Mouse (Mus musculus) spleen, adult 18-20 months (tissue): ENCODE data around the gene Ica1.

Experiments
- DNase-seq, 2 experiments: peaks; one replicate each; pipeline ENCODE4 v3.0.0; 2022; ENCODE audit warnings: mixed read lengths in 2 of 2

Gene Ica1

GRCm38 (mm10) chr6:8741659-8742058, 36.6 kb downstream of the Ica1 start:
- DNase-seq, result no peak

- DNase-seq, result no peak
These were observed 38.2 kb downstream of the Ica1 start for GRCm38 (mm10) chr6:8740092-8740491.

DNA sequence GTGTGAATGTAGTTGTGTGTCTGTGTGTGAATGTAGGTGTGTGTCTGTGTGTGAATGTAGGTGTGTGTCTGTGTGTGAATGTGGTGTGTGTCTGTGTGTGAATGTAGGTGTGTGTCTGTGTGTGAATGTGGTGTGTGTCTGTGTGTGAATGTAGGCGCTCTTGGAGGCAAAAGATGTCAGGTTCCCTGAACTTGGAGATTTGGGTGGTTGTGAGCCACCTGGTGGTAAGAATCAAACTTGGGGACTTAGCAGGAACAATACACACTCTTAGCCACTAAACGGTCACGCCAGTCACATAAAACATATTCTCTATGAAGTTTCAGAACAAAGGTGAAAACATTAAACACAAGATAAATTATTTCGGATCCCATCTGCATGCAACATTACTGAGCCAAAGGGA, 39.9 kb downstream of the Ica1 start:
- no peak for DNase-seq

DNA sequence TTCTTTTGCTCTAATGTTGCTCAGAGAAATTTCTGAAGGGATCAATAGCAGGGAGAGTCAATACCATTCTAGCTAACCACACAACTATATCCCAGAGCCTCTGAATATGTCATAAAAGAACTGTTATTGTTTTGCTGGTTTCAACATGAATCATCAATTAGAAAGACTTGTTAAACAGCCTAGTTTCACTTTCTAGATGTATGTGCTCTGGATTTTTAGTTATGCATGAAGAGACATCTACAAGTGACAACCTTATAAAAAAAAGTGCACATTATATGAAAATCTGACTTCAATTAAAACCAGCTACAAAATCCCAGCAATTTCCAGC, 41.8 kb downstream of the Ica1 start:
- no peak for DNase-seq

DNA sequence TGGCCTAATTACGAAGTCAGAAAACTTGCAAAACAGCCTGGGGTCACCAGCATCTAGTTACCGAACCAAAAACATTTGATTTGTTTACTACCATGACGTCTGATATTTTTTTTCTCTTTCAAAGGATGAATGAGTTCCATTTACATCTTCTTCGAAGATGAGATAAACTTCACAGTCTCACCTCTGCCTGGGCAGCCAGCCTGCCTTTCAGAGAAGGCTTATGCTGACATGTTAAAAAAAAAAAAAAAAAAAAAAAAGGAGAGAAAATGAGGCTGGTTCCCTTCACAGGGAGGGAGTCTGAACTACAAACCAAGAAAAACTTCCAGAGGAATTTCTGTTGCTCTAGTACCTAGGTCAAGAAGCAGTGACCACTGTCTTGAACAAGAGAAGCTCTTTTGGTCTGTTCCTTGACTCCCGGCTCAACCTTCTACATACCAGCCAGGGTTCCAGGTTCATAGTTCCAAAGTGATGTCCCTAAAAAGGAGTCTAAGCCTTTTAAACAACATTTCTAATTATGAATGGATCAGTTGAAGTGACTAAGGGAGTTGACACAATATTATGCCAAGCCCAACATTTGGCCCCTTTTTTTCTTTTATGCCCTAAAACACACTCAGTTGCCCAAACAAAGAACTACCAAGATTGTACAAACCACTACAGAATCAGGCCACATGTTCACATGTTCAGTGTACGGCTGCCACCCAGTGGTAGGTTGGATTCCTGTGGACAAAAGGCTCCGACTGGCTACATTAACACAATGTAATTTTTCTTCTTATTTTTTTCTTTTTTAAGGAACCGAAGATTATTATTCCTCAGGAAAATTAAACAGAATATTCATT, 42.4 kb downstream of the Ica1 start:
- DNase-seq, result peak; percentile 39 to 74

- DNase-seq, result no peak
These were observed 43.2 kb downstream of the Ica1 start for GRCm38 (mm10) chr6:8735044-8735443.

GRCm38 (mm10) chr6:8732492-8732891, 45.8 kb downstream of the Ica1 start:
- DNase-seq, result no peak

DNA sequence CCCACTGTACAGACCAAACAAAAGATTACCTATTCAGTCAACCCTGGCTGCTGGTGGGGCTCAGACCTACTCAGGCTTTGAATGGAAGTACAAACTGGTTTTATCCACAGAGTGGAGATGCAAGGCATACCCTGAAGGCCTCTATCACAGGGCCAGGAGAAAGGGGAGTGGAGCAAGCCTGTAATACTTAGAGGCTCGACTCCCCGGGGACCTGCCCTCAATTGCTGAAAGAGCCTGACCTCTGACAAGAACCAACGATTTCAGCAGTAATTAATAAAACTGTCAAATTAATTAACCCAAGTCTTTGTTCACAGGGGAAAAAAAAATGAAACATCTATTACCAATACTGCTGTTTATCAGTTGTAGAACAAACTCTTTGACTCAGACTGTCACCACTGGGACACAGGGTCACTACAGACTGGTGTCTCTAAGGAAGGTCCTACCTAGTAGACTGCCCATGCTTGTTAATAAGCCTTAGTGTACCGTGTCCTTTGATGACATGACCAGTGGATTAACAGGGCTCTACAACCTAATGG, 46.6 kb downstream of the Ica1 start:
- no peak for DNase-seq

DNA sequence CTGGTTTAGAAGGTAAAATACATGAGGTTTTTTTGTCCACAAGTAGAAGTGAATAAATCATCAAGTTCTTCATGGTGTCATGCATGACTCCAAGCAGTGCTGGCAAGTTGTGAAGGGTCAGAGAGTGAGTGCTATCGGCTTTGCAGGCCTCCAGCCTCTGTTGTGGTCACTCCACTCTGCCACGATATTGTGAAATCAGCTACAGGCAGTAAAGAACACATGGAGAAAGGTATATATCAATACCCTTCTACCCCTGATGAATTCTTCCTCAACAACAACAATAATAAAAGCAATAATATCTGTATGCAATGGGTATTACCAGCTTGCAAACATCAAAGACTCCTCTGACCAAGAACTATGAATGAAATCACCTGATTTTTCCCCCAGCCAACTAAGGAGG, 47.9 kb downstream of the Ica1 start:
- no peak for DNase-seq

DNA sequence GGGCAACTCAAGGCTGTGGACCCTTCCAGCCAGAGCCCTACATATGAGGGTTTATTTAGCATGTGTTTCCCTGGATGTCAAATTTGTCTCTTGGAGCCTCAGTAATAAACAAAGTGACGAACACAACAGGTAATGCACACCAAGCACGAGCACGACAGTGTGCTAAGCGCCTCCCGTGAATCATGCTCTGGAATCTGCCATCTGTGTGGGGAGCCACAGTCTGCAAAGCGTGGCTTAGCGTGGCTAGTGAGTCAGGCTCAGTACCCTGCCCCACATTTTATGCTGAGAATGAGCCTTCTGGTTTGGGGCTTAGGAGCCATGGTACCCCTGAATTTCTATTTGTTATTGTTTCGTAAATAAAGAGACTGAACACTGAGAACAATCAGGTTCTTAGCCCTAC, 50.5 kb downstream of the Ica1 start:
- DNase-seq, result no peak

- DNase-seq, result no peak
These were observed 52.7 kb downstream of the Ica1 start for GRCm38 (mm10) chr6:8725610-8726009.

- DNase-seq, result no peak
These were observed 58.6 kb downstream of the Ica1 start for GRCm38 (mm10) chr6:8719692-8720091.

- no peak for DNase-seq
These were observed 60.3 kb downstream of the Ica1 start for GRCm38 (mm10) chr6:8717967-8718366.

GRCm38 (mm10) chr6:8716539-8716938, 61.7 kb downstream of the Ica1 start:
- DNase-seq, result no peak

DNA sequence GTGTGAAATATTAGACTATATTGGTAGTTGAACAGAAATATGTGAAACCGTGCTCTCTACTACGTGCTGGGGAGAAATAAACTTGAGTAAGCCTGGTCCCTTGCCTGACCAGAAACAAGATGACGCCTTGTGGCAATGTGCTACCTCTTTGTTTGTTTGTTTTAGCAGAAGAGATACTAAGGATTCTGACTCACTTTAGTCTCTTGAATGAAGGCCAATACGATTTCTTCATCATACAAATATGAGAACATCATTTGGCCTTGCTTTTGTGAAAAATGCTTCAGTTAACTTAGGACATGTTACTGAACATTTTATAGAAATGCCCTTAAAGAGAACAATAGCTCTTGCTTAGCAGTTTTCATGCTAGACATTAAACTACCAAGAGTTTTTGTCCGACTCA, 67.0 kb downstream of the Ica1 start:
- no peak for DNase-seq

DNA sequence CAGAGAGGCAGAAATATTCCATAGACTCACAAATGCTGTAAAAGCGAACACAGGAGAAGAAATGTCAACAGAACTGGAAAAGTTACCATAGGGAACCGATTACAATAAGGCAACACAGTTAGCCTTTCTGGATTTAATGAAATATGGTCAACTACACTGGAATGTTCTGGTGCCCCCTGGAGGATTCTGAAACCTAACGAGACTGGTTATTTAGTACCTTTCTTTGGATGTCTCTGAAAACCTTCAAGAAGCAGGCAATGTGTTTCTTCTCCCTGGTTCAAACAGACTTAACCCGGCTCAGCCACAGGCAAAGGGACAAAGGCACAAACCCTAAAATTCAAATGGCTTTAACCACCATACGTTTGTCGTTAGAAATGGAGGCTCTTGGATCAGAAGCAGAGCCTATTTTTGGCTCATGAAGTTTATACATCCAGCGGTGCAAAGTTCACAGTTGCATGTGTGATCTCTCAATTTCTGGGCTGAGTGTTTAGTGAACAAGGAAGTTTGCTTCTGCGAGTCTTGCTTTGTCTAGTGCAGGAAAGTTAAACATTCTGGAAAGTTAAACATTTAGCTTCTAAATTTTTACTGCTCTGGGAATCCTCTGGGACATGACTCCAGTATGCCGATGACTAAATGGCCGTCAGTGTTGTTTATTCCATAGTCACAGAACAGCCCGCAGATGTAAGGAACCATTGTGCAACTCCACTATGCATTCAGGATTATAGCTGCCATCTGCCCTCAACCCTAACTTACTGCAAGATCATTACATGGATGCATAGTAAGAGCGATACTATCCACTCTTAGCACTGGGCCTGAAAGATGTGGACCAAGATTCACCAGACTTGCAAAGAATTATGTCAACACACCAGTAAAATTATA, 83.4 kb downstream of the Ica1 start:
- DNase-seq, result peak in 1 of 2 experiments; percentile 47

- DNase-seq, result no peak
These were observed 84.2 kb downstream of the Ica1 start for GRCm38 (mm10) chr6:8693926-8694635.

DNA sequence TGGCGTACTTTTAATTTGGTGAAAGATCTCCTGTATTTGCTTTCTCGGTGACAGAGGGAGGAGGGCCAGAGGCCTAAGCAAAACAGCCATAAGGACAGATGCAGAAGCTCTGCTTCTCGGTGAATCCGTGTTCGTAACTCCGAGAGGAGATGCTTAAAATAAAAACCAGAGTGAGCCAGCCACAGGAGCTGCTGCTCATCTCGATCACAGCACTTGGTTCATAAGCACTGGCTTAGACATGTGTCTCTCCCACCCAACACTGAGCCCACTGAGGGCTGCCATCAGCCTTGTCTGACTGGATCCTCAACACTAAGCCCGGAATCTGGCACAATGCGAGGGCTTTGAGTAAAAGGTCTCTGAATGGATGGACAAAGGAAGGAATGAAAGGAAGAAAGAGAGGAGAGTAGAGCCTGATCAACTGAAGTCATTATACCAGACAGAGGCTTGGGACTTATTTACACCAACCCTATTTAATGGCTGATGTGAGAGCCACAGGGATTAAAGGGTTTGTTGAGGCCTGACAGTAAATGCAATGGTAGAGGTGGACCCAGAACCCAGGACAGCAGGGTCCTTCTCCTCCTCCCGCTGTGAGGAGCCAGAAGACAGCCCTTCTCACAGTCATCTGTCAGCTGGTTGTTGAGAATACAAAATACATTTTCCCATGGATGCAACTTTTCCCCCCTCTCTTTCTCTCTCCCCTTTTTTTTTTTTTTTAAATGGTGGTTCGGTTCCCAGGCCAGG, 85.0 kb downstream of the Ica1 start:
- no peak for DNase-seq

DNA sequence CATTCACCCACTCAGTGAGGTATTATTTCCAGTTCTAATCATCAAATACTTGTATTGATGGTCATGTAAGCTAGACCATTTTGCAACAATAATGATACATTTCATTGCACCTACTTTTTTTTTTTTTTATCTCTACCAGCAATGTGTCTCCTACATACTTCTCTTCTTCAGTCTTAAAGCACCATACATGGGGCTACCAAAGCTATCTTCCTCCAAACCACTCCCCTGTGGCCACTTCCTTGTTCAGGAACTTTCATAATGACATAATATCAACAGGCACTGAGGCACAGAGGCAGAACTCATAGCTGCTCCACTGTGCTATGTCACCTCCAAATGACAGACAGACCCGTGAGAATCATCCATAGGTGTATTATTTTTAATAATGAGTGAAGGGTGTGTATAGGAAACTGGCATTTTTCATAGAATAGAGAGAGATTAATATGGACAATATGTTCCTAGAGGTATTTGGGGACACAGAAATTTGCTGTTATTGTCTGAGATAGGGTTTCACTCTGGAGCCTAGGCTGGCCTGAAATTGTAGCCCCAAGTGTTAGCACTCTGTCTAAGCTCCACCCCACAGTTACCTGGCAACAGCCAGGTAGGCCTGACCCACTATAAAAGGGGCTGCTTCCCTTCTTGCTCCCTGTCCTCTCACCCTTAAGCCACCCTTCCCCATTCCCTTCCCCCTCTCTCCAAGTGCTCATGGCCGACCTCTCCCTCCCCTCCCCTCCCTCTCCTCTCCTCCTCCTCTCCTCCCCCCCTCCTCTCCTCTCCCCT, 86.9 kb downstream of the Ica1 start:
- no peak for DNase-seq

GRCm38 (mm10) chr6:8690441-8690840, 87.8 kb downstream of the Ica1 start:
- DNase-seq, result no peak
